Mouse (Mus musculus) cerebellum, adult 11-12 months (tissue): ENCODE results near the gene Ptprr.
A peak's percentile ranks its signal among the peaks of the same experiment; 100 is the strongest.

ENCODE experiments used
- DNase-seq: peaks from one replicate; pipeline ENCODE4 v3.0.0; 2022

Gene Ptprr

DNA sequence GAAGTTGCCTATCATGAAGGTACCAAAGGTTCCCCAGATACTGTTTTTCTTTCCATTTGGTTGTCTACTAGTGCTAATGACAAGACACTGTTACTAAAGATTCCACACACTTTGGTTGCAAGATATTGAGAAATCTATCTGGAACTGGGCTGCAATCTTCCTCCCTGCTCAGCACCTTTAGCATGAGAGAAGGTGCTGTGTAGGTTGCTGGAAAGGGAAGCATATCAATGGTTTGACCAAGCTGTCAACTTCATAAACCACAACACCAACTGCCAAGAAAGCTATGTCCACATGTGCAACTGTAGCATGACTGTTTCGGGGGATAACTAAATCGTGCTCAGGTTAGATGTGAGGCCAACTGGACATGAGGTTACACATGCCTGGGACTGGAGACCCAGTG is 103.5 kb downstream of the Ptprr start:
- DNase-seq, result no peak

GRCm38 (mm10) chr10:116123808-116124207 is 105.8 kb downstream of the Ptprr start:
- DNase-seq, result no peak

- no peak for DNase-seq
Observed at GRCm38 (mm10) chr10:116125364-116125763, 107.4 kb downstream of the Ptprr start.

DNA sequence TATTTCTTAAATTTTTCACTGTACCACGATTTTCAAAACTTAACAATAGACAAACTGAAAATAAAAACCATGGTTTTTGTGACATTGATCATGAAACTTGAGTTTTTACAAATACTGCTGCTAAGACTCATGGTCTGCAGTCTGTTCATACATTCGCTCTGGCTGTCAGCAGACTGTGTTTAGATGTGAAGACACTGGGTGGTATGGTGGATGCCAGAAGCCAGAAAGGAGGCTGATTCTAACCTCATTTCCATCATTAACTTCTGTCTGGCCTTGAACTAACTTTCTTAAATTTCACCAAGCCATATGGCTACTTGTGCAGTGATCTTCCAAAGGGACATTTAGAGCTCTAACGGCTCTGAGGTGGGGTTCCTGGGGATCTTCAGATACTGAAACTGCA is 112.4 kb downstream of the Ptprr start:
- DNase-seq, result no peak

- no peak for DNase-seq
Observed at GRCm38 (mm10) chr10:116131223-116131622, 113.2 kb downstream of the Ptprr start.

DNA sequence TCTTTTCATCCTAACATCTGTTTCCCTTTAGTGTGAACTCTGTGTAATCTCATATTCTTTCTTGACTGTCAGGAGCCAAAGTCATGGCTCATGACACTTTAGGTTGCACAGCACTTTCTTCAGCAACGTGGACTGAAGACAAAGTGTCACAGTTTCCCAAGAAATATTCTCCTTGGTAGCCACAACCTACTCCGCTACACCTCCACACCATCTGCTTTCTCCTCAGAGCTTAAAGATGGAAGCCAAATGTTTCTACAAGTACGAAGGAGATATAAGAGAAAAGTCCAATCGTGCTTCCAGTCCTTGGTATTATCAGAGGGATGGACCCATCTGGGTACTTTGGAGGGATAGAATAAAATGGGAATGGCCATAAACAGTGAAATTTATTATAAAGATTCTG is 114.2 kb downstream of the Ptprr start:
- DNase-seq, result no peak

- DNase-seq, result no peak
Observed at GRCm38 (mm10) chr10:116135187-116135586, 117.2 kb downstream of the Ptprr start.

DNA sequence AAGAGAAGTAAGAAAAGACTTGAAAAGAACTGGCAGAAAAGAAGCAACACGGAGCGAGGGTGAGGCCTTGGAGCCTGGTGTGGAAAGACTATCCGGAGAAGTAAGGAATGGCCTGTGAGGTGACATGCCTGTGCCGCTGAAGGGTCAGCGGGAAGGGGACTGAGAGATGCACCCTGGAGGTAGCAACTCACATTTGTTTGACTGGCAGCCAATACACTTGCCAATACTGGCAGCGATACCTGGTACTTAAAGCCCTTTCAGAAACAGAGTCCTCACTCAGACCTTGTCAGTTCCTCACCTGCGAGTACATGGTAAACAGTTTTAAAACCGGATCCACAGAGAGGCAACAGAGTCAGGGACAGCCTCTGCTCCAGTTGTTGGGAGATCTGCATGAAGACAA is 122.2 kb downstream of the Ptprr start:
- DNase-seq, result peak; percentile 45

GRCm38 (mm10) chr10:116143684-116144083 is 125.7 kb downstream of the Ptprr start:
- DNase-seq, result peak; percentile 23

- DNase-seq, result no peak
Observed at GRCm38 (mm10) chr10:116146091-116146490, 128.1 kb downstream of the Ptprr start.

- DNase-seq, result no peak
Observed at GRCm38 (mm10) chr10:116154707-116155106, 136.7 kb downstream of the Ptprr start.

DNA sequence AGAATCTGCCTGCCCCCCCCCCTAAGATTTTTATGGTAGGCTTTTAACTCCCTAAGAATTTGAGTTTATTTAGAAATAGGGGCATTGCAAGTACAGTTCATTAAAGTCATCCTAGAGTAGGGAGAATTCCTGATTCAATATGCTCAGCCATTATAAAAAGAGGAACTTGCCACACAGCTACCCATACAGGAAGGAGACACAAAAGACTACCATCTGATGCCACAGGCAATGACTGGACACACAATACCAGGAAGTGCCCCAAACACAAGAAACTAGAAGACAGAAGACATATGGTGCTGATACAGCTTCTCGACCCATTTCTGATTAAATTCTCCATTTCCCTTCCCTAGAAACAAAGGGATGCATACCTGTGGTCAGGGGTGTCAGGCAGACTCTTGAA is 138.7 kb downstream of the Ptprr start:
- no peak for DNase-seq

DNA sequence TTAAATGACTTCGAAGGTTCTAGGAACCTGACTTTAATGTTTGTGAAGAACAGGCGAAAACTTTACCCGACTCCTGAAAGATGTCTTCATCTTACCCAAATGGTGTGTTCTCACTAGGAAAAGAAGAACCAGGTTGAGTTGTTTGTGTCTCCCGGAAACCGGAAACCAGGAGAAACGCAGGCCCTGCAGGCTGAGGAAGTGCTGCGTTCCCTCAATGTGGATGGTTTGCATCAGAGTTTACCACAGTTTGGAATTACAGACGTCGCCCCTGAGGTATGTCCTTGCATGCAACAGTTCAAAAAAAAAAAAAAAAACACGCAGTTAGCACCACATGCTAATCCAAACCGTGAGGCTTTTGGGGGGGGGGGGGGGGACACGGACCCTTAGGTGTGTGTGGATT is 144.3 kb downstream of the Ptprr start:
- DNase-seq, result no peak

DNA sequence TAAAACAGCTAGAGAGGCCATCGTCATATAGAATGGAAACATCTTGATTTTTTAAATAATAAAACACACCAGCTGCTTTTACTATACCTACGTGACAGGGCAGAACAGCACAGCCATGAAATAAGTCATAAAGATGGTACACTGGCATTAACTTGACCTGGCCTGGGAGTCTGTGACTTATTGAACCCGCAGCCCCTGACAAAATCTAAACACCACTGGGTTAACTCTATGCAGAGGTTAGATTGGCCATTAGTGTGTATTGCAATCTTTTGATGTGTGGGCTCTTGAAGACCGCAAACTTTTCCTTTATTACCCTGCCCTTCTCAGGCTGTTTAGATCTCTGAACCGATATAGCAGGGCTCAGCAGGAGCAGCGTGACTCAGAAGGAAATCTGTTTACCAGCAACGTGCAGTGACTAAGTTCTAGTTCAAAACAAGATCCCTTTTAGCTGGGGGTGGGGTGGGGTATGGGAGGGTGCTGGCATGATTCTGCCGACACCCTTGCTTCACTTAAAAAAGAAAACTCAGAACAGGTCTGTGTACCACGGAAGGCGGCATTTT is 157.4 kb downstream of the Ptprr start:
- no peak for DNase-seq

- DNase-seq, result no peak
Observed at GRCm38 (mm10) chr10:116177390-116178179, 159.6 kb downstream of the Ptprr start.

DNA sequence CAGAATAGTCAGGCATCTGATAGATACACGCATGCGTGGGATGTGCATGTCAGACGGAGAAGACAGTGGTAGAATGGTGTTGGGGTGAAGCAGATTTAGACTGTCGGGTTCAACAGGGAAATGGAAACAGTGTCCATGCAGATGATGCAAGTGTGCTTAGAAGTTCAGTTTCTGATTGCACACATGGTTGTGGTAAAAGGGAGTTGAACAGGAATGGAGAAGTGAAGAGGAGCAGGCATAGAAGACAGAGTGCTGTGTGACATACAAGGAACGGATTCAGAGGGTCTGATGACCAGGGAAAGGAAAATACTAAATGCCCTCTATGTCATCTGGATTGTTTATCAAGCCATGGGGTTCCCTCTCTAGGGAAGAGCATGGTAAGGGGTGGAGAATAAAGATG is 163.2 kb downstream of the Ptprr start:
- no peak for DNase-seq

DNA sequence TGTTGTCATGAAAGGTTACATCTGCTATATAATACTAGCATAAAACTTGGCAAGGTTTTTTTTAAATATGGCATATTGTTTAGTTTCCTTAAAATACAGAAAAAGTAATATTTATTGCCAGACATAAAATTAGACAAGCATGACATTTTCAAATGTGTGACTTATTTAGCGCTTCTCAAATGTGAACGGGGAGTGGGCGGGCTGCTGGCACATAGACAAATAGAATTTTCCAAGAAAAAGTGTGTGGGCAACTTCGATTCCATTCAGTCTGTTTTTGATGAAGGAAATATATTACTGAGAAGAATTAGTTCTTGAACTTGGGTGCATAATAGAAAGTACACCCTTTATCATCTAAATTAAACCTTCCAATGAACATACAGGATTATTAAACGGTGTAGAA is 164.2 kb downstream of the Ptprr start:
- no peak for DNase-seq

- no peak for DNase-seq
Observed at GRCm38 (mm10) chr10:116183258-116183657, 165.2 kb downstream of the Ptprr start.

GRCm38 (mm10) chr10:116191724-116192123 is 173.7 kb downstream of the Ptprr start:
- DNase-seq, result no peak

DNA sequence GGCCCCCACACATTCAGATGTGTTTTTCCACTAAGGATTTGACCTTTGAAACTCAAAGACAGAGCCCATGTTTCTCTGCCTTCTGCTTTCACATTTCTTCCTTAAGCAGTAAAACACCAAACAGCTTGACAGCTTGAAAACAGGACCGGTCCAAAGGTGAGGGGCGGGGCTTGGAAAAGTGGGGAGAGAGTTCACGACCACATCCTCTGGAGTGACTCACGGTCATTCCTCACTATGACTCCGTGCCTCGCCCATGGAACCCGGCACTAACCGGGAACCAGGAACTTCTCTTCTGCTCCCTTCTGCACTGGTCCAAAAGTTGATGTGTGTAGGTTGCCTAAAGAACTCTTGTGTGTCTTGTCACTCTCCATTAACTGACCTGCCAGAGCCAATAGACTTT is 174.3 kb downstream of the Ptprr start:
- no peak for DNase-seq

GRCm38 (mm10) chr10:116194409-116194808 is 176.4 kb downstream of the Ptprr start:
- DNase-seq, result no peak

GRCm38 (mm10) chr10:116196596-116197415 is 178.8 kb downstream of the Ptprr start:
- peak; percentile 48 for DNase-seq

DNA sequence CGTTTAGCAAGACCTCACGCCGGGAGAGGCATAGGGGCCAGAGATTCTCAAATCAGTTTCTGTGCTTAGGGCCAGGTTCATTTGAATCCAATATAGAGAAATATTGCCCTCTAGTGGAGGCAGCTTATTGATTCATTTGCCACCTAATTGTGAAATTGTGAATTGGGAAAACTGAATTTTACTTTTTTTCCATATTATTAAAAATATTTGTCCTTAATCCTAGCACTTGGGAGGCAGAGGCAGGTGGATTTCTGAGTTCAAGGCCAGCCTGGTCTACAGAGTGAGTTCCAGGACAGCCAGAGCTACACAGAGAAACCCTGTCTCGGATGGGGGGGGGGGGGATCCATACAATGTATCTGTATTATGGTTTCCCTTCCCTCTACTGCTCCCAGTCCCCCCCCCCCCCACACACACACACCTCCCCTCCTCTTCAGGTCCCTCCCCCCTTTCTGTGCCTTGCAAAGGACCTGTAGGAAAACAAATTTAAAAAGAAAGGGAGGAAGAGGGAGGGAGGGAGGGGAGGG is 179.5 kb downstream of the Ptprr start:
- no peak for DNase-seq

- no peak for DNase-seq
Observed at GRCm38 (mm10) chr10:116199035-116199434, 181.0 kb downstream of the Ptprr start.
